Mouse (Mus musculus) T-helper 1 cell (primary cell): ENCODE measurements around the gene Atp8b4.
"Not testable (repeated sequence)": the region's sequence is repeated elsewhere in the genome, so short reads cannot be mapped to it uniquely, and the experiment has no call there.

Experiments
- in situ Hi-C: fragments of 300-600 bp; cut with MboI, MseI; formaldehyde crosslinking; loops from one replicate; pipeline ENCODE4 v1.15.1; 2025; ENCODE audit warnings: high pct_unique_total_duplicates

The Atp8b4 gene

DNA sequence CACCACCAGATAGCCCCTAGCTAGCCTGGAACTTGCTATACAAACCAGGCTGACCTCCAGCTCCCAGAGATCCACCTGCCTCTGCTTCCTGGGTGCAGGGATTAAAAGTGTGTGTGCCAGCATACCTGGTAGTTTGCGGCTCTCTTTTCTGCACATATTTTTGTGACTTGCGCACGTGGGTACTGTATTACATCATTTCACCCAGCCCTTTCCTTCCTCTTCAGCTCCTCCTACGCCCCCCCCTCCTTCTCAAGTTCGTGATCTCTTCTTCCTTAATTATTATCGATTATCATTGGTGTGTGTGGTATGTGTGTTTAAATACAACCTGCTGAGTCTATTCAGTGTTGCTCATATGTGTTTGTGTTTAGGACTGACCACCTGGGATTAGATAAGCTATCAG, at the start of gene Atp8b4:
Atp8b4 (minus strand) TSS at position 154 of the 400 bp plus-strand sequence.
- in situ Hi-C loops = no loop called here

GRCm38 (mm10) chr2:126549681-126550080, 49.2 kb upstream of the Atp8b4 start:
- in situ Hi-C loops = no loop called here

GRCm38 (mm10) chr2:126546392-126546791, 45.9 kb upstream of the Atp8b4 start:
- in situ Hi-C loops = no loop called here

DNA sequence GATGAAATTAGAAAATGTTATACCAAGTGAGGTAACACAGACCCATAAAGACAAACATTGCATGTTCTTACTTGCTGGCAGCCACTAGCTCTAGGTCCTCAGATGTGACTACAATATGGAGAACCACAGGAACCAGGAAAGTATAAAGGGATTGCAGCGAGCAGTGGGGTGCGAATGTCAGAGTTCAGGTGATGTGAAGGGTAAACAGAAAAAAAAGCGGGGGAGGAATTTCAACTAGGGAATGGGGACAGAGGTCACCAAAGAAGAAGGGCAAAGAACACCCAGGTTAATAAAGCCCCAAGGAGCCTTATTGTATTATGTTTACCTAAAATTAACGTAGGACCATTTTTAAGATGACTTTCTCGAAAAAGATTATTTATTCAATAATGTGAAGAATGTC, 44.8 kb upstream of the Atp8b4 start:
- in situ Hi-C loops = no loop called here

- in situ Hi-C loops = no loop called here
These were observed 41.7 kb upstream of the Atp8b4 start for GRCm38 (mm10) chr2:126542211-126542610.

DNA sequence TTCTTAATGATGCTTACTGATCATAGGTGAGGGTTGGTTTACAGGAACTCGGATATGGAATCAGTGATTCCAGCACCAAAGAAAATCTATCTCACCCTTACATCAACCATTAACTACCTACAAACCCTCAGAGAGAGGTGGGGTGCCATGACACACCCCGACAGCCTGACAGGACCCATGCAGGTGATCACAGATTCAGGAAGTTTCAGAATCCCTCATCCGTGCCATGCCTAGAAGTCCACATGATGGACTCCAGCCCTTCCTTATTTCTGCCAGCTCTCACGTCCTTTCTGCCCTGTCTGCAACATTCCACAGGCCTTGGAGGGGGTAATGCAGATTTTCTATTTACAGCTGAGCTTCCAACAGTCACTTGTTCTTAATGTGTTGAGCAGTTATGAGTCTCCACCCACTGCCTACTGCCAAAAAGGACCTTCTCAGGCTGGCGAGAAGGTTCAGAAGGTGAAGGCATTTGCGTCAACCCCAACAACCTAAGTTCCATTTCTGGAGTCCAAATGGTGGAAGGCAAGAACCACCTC, 40.0 kb upstream of the Atp8b4 start:
- in situ Hi-C loops = no loop called here

- in situ Hi-C loops = loop anchor here (10.0 kb wide), 1 partner anchor 653 kb away; no protein-coding TSS in a partner anchor
These were observed 37.2 kb upstream of the Atp8b4 start for GRCm38 (mm10) chr2:126537654-126538053.

DNA sequence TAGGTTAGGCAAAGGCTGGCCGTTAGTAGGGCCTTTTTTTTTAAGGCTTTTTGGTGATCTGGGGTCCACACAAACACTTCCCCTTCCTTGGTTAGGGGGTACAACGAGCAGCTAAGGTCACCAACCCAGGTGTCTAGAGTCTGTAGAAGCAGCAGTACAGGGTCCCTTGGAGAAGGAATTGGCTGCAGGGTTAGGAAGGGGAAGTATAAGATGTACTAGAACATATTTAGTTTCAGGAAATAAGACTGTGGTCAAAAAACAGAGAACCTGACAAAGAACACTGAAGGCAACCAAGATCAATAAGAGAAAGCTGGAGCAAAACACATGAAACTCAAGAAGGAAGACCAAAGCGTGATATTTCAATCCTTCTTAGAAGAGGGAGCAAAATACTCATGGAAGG, 30.1 kb upstream of the Atp8b4 start:
- in situ Hi-C loops = loop anchor here (10.0 kb wide), 1 partner anchor 646 kb away; no protein-coding TSS in a partner anchor

- in situ Hi-C loops = no loop called here
These were observed 27.0 kb upstream of the Atp8b4 start for GRCm38 (mm10) chr2:126527461-126527860.

- in situ Hi-C loops = no loop called here
These were observed 23.8 kb upstream of the Atp8b4 start for GRCm38 (mm10) chr2:126524271-126524670.

DNA sequence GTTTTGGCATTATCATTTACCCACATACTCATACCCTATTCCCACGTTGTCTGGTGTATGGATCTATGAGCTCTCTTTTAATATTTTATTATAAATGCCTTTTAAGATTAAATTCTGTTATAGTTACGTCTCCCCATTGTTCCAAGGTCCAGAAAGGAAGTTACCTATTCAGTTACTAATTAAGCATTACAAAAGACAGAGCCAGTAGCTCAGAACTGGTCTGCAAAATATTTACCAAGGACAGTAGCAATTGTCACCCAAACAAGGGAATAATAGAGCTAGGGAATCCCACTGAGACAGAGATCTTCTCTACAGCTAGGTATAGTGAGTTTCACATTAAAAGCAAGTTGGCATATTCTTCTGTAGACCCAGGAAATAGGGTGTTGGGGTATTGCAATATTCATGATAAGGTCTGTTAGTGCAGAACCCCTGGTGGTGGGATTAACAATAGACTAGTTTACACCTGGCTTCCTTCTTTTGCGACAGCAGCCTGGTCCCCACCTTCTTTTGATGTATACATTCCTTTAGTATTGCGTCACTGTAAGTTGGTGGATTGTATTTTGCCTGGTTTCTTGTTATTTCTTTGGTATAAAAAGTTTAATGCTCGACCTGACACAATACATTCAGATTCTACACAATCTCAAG, 22.7 kb upstream of the Atp8b4 start:
- in situ Hi-C loops = not testable (repeated sequence)

DNA sequence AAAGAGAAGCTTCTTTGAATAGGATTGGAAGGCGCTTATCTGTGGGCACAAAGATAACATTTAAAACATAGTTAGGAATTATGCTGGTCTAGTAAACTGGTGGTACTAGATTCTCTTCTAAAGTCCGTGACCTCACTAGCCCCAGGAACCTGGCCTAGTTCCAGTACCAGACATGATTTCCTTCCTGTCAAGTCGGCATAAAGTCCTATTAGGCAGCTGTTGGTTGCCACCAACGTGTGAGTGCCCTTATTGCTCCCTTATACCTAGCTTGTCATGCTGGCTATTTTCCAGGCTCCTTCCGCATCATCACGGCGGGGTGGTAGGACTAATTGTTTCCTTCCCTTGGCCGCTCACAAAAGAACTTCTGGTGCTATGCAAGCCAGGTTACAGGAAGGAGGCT, 21.6 kb upstream of the Atp8b4 start:
- in situ Hi-C loops = no loop called here

DNA sequence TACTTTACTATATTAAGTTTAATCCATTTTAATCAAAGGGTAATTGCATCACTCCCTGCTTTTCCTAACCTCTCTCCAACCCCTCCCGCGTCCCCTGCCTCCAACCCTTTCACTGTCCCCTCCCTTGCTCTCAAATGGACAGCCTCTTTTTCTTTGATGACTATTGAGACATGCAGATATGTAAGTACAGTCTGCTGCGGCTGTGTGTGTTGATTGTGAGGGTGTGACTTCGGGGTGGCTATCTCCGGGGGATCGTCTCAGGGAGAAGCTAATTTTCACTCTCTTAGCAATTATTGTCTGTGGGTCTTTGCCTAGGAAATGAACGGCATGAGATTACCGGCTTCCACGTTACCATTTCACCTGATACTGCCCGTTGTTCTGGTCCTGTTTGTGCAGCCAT, 21.0 kb upstream of the Atp8b4 start:
- in situ Hi-C loops = no loop called here

DNA sequence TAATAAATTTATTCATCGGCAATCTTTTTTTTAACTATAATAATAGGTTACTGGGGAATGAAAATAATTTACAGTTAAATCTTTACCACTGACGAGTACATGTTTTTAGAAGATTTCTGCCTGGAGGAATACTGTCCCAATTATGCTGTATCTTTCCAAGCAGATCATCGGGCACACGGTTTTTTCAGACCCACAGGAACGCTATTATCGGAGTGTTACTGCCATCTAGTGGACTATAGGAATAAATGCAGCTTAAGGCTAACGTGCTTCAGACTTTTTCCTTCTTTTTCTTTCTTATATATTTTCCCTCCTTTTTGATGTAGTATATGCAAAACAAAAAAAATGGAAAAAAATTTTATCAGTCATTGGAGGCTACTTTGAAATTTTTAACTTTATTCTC, 20.4 kb upstream of the Atp8b4 start:
- in situ Hi-C loops = no loop called here

- in situ Hi-C loops = no loop called here
These were observed 19.6 kb upstream of the Atp8b4 start for GRCm38 (mm10) chr2:126519872-126520581.

GRCm38 (mm10) chr2:126515069-126515826, 14.8 kb upstream of the Atp8b4 start:
- in situ Hi-C loops = no loop called here

DNA sequence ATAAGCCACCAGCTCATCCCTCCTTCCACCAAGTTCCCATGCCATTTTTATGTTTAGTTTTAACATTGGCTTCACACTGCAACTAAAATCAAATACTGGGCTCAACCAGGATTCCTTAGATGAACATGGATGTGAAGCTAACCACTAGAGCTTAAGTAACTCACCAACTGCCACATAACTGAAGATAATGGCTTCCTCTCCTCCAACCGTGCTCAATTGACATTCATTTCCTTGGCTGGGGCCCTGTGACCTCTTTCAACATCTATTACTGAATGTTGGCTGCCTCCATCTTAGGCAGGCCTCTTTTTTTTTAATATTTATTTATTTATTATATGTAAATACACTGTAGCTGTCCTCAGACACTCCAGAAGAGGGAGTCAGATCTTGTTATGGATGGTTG, 7.8 kb upstream of the Atp8b4 start:
- in situ Hi-C loops = no loop called here

DNA sequence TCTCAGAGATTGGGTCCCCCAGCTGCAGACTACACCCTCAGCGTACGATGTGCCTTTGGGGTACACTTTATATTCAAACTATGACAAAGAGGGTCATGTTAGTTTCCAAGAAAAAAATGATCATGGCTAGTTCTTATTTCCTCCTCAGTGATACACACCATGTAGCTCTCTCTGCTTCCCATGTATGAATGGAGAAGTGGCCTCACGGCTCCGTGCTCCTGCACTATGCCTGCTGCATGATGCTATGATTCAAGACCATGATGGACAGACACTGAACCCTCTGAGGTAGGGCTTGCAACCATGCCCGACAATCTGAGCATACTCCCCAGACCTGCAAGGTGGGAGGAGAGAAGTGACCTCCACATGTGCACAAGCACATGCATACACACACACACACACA, 7.0 kb upstream of the Atp8b4 start:
- in situ Hi-C loops = no loop called here

DNA sequence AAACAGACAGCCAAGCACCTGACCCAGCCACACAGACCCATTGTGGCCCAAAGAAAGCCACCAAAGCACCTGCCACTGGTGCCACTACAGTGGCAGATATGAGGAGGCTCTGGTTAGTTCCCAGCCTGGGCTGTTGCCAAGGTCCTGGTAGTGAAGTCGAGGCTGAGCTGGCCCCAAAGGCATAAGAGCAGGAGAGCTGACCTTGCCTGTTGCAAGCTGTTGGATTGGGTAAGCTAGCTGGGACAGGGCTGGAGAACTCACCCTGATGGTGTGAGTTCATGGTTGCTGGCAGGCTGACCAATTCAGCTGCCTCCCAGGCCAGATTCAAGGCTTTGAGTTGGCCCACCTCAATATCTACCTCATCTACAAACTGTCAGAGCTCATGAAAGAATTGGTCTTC, 4.7 kb upstream of the Atp8b4 start:
- in situ Hi-C loops = no loop called here

GRCm38 (mm10) chr2:126499730-126500129, 744 bp downstream of the Atp8b4 start:
- in situ Hi-C loops = no loop called here

GRCm38 (mm10) chr2:126498761-126499452, 1.6 kb downstream of the Atp8b4 start:
- in situ Hi-C loops = no loop called here

- in situ Hi-C loops = no loop called here
These were observed 3.6 kb downstream of the Atp8b4 start for GRCm38 (mm10) chr2:126496838-126497237.
